Mouse (Mus musculus) limb, embryonic 14.5 days (tissue): Measurements from ENCODE around the gene Dcaf15. TPM values are rescaled to one million over a fixed set of nuclear protein-coding genes. Genes with fewer than 3 reads are reported as not detected.

Experiments used
- ATAC-seq: fragments of 200-750 bp; cut with Nextera tagmentation; 2 replicates; pipeline ENCODE4 v1.8.0; 2017; ENCODE audit warnings: low read depth, moderate number of reproducible peaks, moderate TSS enrichment; ENCODE audit not compliant: low FRiP score
- DNase-seq: peaks from one replicate; pipeline ENCODE4 v3.0.0-alpha.2; 2015; ENCODE audit warnings: low spot score
- H3K27ac ChIP-seq: fragments of 300-500 bp; sonication (generic); replicated peaks from 2 replicates; pipeline ENCODE4 v1.5.1; 2014; ENCODE audit warnings: low read depth, mild to moderate bottlenecking, low read length, moderate library complexity, mixed read lengths
- H3K27me3 ChIP-seq: fragments of 300-500 bp; sonication (generic); 2 replicates; pipeline ENCODE4 v1.6.1; 2014; ENCODE audit warnings: low read length, mixed read lengths; ENCODE audit not compliant: control insufficient read depth, insufficient read depth
- H3K36me3 ChIP-seq: fragments of 300-500 bp; sonication (generic); 2 replicates; pipeline ENCODE4 v1.6.1; 2014; ENCODE audit warnings: mild to moderate bottlenecking, low read length, moderate library complexity, mixed read lengths; ENCODE audit not compliant: control insufficient read depth, insufficient read depth
- H3K4me1 ChIP-seq: fragments of 300-500 bp; sonication (generic); 2 replicates; pipeline ENCODE4 v1.6.1; 2014; ENCODE audit warnings: antibody characterized with exemption, low read length, mixed read lengths; ENCODE audit not compliant: control insufficient read depth, insufficient read depth
- H3K4me2 ChIP-seq: fragments of 300-500 bp; sonication (generic); replicated peaks from 2 replicates; pipeline ENCODE4 v1.6.1; 2014; ENCODE audit warnings: low read depth, mild to moderate bottlenecking, low read length, moderate library complexity; ENCODE audit not compliant: severe bottlenecking
- H3K4me3 ChIP-seq: fragments of 300-500 bp; sonication (generic); replicated peaks from 2 replicates; pipeline ENCODE4 v1.5.1; 2014; ENCODE audit warnings: low read length
- H3K9ac ChIP-seq: fragments of 300-500 bp; sonication (generic); 2 replicates; pipeline ENCODE4 v1.6.1; 2014; ENCODE audit warnings: mild to moderate bottlenecking, low read depth, low read length, moderate library complexity; ENCODE audit not compliant: severe bottlenecking
- H3K9me3 ChIP-seq: fragments of 300-500 bp; sonication (generic); 2 replicates; pipeline ENCODE4 v1.6.1; 2016; ENCODE audit warnings: low read length; ENCODE audit not compliant: control insufficient read depth
- POLR2A ChIP-seq: fragments of 200-500 bp; IDR thresholded peaks from 2 replicates; pipeline ENCODE4 v1.8.0; 2012; ENCODE audit warnings: inconsistent platforms, mild to moderate bottlenecking, moderate library complexity, borderline replicate concordance; ENCODE audit not compliant: insufficient read depth, insufficient read length; ENCODE audit errors: extremely low read depth
- WGBS: fragments of 180-500 bp; shearing (Covaris S2); extraction: QIAGEN DNeasy Blood & Tissue Kit; methylation state at CpG from one replicate; pipeline ENCODE4 v1.1.7; 2014; 5-methylcytosine and 5-hydroxymethylcytosine counted together
- polyA plus RNA-seq, 2 experiments: library from polyadenylated mRNA; depleted of rRNA in 1 of 2; stranded (reverse) in 1 of 2; unstranded in 1 of 2; fragments of >200 nt; fragmentation: Nextera tagmentation in 1 of 2; extraction: Ambion mirVana in 1 of 2; gene quantifications; 2 replicates each; pipeline versions ENCODE4 v1.2.1 to v1.2.3; 2012 to 2014

Gene Dcaf15
- polyA plus RNA-seq, 2 experiments, result 8.7 to 79.5 TPM

DNA sequence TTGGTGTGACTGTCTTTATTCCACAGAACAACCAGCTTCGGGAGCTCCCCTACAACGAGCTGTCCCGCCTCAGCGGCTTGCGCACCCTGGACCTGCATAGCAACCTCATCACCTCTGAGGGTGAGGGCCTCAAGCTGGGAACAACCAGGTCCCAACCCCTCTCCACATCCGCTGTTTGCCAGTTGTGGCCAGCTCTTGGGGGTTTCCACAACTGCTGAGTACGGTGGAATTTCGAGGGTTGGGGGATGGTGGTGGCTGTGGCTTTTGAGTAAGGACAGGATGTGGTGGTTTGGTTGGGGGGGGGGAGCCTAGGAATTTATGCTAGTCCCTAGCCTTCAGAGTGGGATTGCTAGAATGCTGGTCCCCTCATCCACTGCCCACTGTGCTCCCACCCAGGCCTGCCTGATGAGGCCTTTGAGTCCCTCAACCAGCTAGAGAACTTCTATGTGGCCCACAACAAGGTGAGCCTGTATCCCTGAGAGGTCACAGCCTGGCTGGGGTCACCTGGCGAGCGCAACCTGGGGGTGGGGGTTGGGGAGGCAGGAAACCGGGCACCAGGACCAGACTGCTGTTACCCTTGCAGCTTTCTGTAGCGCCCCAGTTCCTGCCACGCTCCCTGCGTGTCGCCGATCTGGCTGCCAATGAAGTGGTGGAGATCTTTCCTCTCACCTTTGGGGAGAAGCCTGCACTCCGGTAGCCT lies 22.8 kb upstream of the Dcaf15 start:
- 0 out of 2 replicates have a peak overlapping the region, but pooled peaks have one; percentile 17 for H3K9ac ChIP-seq
- no peak for DNase-seq
- H3K27me3 ChIP-seq, result no peaks in the 10 kb centered on the region
- peaks cover 16% of the 10 kb centered on the region; the same call in 1 of the 2 replicates for H3K4me1 ChIP-seq
- H3K4me3 ChIP-seq, result no peak overlapping the region; the same call in 1 of the 2 replicates
- H3K4me2 ChIP-seq, result peak overlapping the region; percentile 25; the same call in 1 of the 2 replicates
- 52% methylated on average over 17 of the region's 17 CpGs for WGBS
- H3K27ac ChIP-seq, result peak overlapping the region; percentile 70
- TF ChIP-seq POLR2A, result no peak
- H3K36me3 ChIP-seq, result peaks cover 8% of the 10 kb centered on the region
- no peaks in the 10 kb centered on the region for H3K9me3 ChIP-seq
- ATAC-seq, result peak; percentile 46; the same call in 1 of the 2 replicates

DNA sequence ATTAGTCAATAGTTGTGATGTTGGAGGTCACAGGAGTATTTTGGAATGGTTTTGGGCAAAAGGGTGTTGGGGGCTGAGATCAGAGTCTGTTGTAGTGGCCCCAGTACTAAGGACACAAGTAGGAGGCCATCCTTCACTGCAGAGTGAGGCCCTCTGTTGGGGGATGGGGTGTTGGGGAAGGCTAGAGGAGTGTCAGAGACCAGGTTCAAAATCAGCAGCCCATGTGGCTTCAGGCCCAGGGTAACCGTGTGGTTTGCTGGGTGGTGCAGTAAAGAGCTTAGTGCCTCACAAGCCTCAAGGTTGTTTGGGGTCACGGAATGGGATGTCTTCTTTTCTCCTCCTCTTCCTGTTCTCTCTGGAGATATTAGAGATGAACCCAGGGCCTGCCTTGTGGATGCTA lies 22.2 kb upstream of the Dcaf15 start:
- no peak overlapping the region for H3K4me3 ChIP-seq

DNA sequence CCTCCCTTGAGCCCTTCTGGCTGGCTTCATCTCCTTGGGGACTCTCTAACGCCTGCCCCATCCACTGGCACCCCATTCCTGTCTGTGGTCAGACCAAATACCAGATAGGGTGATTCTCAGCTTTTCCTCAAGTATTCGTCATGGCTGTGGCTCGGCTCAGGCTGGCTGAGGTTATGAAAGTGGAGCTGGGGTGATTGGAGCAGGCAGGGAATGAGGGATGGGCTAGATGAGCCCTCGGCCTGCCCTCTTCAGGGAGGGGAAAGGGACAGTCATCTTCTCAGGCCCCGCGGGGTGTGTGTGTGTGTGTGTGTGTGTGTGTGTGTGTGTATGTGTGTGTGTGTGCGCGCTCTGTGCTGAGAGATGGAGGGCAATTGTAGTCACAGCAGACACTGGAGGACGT lies 21.1 kb upstream of the Dcaf15 start, which contains the start of gene Podnl1:
Gene Podnl1 (plus strand): TSS at position 334 of the 400 bp plus-strand sequence.
- Histone ChIP-seq H3K4me2 (no peak within 1 kb of the TSS), H3K4me3 (no peak within 1 kb of the TSS), H3K9me3 (no peaks in the 10 kb centered on the region), H3K27me3 (no peaks in the 10 kb centered on the region), H3K4me1 (peaks cover 14% of the 10 kb centered on the region; the same call in 1 of the 2 replicates), H3K9ac (no peak within 1 kb of the TSS), H3K27ac (0 out of 2 replicates have a peak within 1 kb of the TSS, but pooled peaks have one; percentile 5), H3K36me3 (no peaks in the 10 kb centered on the region)
- no peak for TF ChIP-seq POLR2A
- 51% methylated on average over 7 of the region's 9 CpGs for WGBS
- DNase-seq, result no peak
- ATAC-seq, result no peak

More for the DNA sequence above, 22.2 kb upstream of the Dcaf15 start:
- no peak for TF ChIP-seq POLR2A
- 0 out of 2 replicates have a peak overlapping the region, but pooled peaks have one; percentile 17 for H3K9ac ChIP-seq
- DNase-seq (no peak), ATAC-seq (no peak)
- H3K9me3 ChIP-seq, result no peaks in the 10 kb centered on the region
- H3K36me3 ChIP-seq, result peaks cover 2% of the 10 kb centered on the region
- H3K27me3 ChIP-seq, result no peaks in the 10 kb centered on the region
- 0 out of 2 replicates have a peak overlapping the region, but pooled peaks have one; percentile 5 for H3K27ac ChIP-seq
- no peak overlapping the region for H3K4me2 ChIP-seq
- WGBS, result 69% methylated on average over 2 of the region's 2 CpGs
- H3K4me1 ChIP-seq, result peaks cover 16% of the 10 kb centered on the region; the same call in 1 of the 2 replicates

DNA sequence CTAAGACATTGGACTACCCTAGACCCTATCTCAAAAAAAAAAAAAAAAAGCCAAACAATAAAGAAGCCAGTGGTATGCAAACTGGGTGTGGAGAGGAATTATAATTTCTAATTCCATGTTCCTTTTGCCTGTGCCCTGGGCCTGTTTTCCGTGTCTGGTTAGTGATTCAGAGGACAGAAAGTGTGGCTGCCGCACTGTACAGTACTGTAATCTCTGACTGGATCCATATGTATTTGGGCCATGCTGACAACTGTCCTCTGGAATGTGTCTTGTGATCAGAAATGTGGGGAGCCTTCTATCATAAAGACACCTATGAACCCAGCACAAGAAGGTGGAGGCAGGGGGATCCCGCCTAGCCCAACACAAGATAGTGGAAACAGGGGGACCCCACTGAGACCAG lies 17.6 kb upstream of the Dcaf15 start:
- Histone ChIP-seq H3K9me3 (no peaks in the 10 kb centered on the region), H3K4me2 (no peak overlapping the region), H3K36me3 (no peaks in the 10 kb centered on the region), H3K27ac (no peak overlapping the region), H3K9ac (no peak overlapping the region), H3K4me1 (peaks cover 3% of the 10 kb centered on the region; the same call in 1 of the 2 replicates), H3K4me3 (no peak overlapping the region), H3K27me3 (no peaks in the 10 kb centered on the region)
- ATAC-seq (no peak), DNase-seq (no peak)
- 84% methylated on average over 3 of the region's 3 CpGs for WGBS
- no peak for TF ChIP-seq POLR2A

DNA sequence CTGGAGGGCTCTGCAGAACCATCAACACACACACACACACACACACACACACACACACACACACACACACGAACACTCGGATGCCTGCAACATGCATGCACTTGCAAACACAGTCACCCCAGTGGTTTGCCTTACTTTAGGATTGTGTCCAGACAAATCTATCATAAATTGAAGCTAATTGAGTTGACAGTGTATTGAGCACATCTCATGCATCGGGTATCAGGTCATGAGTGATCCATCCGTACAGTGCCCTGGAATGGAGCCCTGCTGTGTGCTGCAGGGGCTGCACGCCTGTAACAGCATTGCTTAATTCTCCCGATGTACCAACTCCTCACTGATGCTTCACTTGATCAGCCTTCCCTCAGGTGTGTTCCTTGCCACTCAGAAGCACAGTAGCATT lies 11.1 kb upstream of the Dcaf15 start:
- H3K4me1 ChIP-seq, result no peaks in the 10 kb centered on the region
- no peak for TF ChIP-seq POLR2A
- ATAC-seq (no peak), DNase-seq (no peak)
- H3K36me3 ChIP-seq, result no peaks in the 10 kb centered on the region
- no peak overlapping the region for H3K9ac ChIP-seq
- H3K4me3 ChIP-seq, result no peak overlapping the region
- no peaks in the 10 kb centered on the region for H3K9me3 ChIP-seq
- 85% methylated on average over 6 of the region's 6 CpGs for WGBS
- H3K27ac ChIP-seq, result no peak overlapping the region
- H3K27me3 ChIP-seq, result no peaks in the 10 kb centered on the region
- H3K4me2 ChIP-seq, result no peak overlapping the region
